Mouse (Mus musculus) T-helper 2 cell (primary cell): Measurements from ENCODE around the gene H2-Ob.

Experiments
- in situ Hi-C: fragments of 300-600 bp; cut with MboI, MseI; formaldehyde crosslinking; loops from one replicate; pipeline ENCODE4 v1.15.1; 2025; ENCODE audit warnings: high pct_unique_total_duplicates

H2-Ob gene

GRCm38 (mm10) chr17:34239601-34240041, 918 bp downstream of the H2-Ob start:
- in situ Hi-C loops, result loop anchor here (10.0 kb wide), 1 partner anchor 75 kb away; no protein-coding TSS in a partner anchor

- in situ Hi-C loops, result loop anchor here (10.0 kb wide), 1 partner anchor 74 kb away; no protein-coding TSS in a partner anchor
Measured at GRCm38 (mm10) chr17:34240366-34240765, 1.7 kb downstream of the H2-Ob start.

- in situ Hi-C loops, result loop anchor here (10.0 kb wide), 1 partner anchor 74 kb away; no protein-coding TSS in a partner anchor
Measured at GRCm38 (mm10) chr17:34240916-34241315, 2.2 kb downstream of the H2-Ob start.

GRCm38 (mm10) chr17:34244656-34245055, 6.0 kb downstream of the H2-Ob start:
- in situ Hi-C loops, result loop anchor here (5.0 to 10.0 kb wide), 3 partner anchors 32 to 108 kb away; partner anchors contain the start of gene Btnl2

GRCm38 (mm10) chr17:34247047-34247446, 8.3 kb downstream of the H2-Ob start:
- in situ Hi-C loops, result loop anchor here (5.0 to 10.0 kb wide), 3 partner anchors 35 to 105 kb away; partner anchors contain the start of gene Btnl2

GRCm38 (mm10) chr17:34248764-34249163, 10.1 kb downstream of the H2-Ob start:
- in situ Hi-C loops, result loop anchor here (5.0 to 10.0 kb wide), 3 partner anchors 36 to 104 kb away; partner anchors contain the start of gene Btnl2

GRCm38 (mm10) chr17:34249361-34249760, 10.7 kb downstream of the H2-Ob start:
- in situ Hi-C loops, result loop anchor here (5.0 to 10.0 kb wide), 3 partner anchors 37 to 103 kb away; partner anchors contain the start of gene Btnl2

- in situ Hi-C loops, result loop anchor here (5.0 to 10.0 kb wide), 4 partner anchors 38 to 565 kb away; partner anchors contain the start of genes Btnl2 and Hnrnpm
Measured at GRCm38 (mm10) chr17:34249878-34250277, 11.2 kb downstream of the H2-Ob start.

- in situ Hi-C loops, result loop anchor here (10.0 kb wide), 1 partner anchor 567 kb away; the partner anchor contains the start of gene Hnrnpm
Measured at GRCm38 (mm10) chr17:34251666-34252065, 13.0 kb downstream of the H2-Ob start.

- in situ Hi-C loops, result loop anchor here (10.0 kb wide), 1 partner anchor 572 kb away; the partner anchor contains the start of gene Hnrnpm
Measured at GRCm38 (mm10) chr17:34256501-34256900, 17.8 kb downstream of the H2-Ob start.

GRCm38 (mm10) chr17:34257594-34258375, 19.1 kb downstream of the H2-Ob start, which contains the start of gene H2-Ab1:
Gene H2-Ab1 (plus strand): TSS chr17:34257689.
- in situ Hi-C loops, result loop anchor here (10.0 kb wide), 1 partner anchor 573 kb away; the partner anchor contains the start of gene Hnrnpm

GRCm38 (mm10) chr17:34260551-34260950, 21.8 kb downstream of the H2-Ob start:
- in situ Hi-C loops, result no loop called here

- in situ Hi-C loops, result no loop called here
Measured at GRCm38 (mm10) chr17:34261502-34261901, 22.8 kb downstream of the H2-Ob start.

GRCm38 (mm10) chr17:34263068-34263467, 24.4 kb downstream of the H2-Ob start:
- in situ Hi-C loops, result no loop called here

- in situ Hi-C loops, result no loop called here
Measured at GRCm38 (mm10) chr17:34263811-34264371, 25.2 kb downstream of the H2-Ob start.

GRCm38 (mm10) chr17:34264452-34265351, 26.0 kb downstream of the H2-Ob start:
- in situ Hi-C loops, result no loop called here

- in situ Hi-C loops, result no loop called here
Measured at GRCm38 (mm10) chr17:34268262-34268661, 29.6 kb downstream of the H2-Ob start.

GRCm38 (mm10) chr17:34268748-34269147, 30.0 kb downstream of the H2-Ob start:
- in situ Hi-C loops, result no loop called here

- in situ Hi-C loops, result loop anchor here (5.0 kb wide), 1 partner anchor 77 kb away; no protein-coding TSS in a partner anchor
Measured at GRCm38 (mm10) chr17:34269817-34270216, 31.1 kb downstream of the H2-Ob start.

GRCm38 (mm10) chr17:34270230-34270629, 31.5 kb downstream of the H2-Ob start:
- in situ Hi-C loops, result loop anchor here (5.0 kb wide), 1 partner anchor 77 kb away; no protein-coding TSS in a partner anchor

- in situ Hi-C loops, result loop anchor here (5.0 kb wide), 1 partner anchor 76 kb away; no protein-coding TSS in a partner anchor
Measured at GRCm38 (mm10) chr17:34270940-34271339, 32.2 kb downstream of the H2-Ob start.
